Mouse (Mus musculus): ENCODE results near the gene Crybb1.

- TF ChIP-seq CTCF (IDR thresholded peaks at IDR 0.05; ENCODE audit: control insufficient read depth, insufficient read depth, insufficient replicate concordance, low read depth, low read length) (no peak), POLR2A (IDR thresholded peaks at IDR 0.05; ENCODE audit: control insufficient read depth, low read depth, low read length) (no peak)
Measured at GRCm38 (mm10) chr5:112272934-112273333, 17.3 kb downstream of the Crybb1 start.

Measured in testis, adult 2 months (tissue).